Mouse (Mus musculus) liver, embryonic 13.5 days (tissue): ENCODE data around the gene Cd101. TPM values are rescaled to one million over a fixed set of nuclear protein-coding genes. Genes with fewer than 3 reads are reported as not detected.

Source experiments
- ATAC-seq: fragments of 200-750 bp; cut with Nextera tagmentation; 2 replicates; pipeline ENCODE4 v1.8.0; 2017; ENCODE audit warnings: low read depth, mild to moderate bottlenecking, moderate number of reproducible peaks, moderate library complexity
- DNase-seq: peaks from one replicate; pipeline ENCODE4 v3.0.0; 2022
- H3K27ac ChIP-seq: fragments of 300-500 bp; sonication (generic); 2 replicates; pipeline ENCODE4 v1.5.1; 2015; ENCODE audit warnings: moderate library complexity, mild to moderate bottlenecking, inconsistent platforms
- H3K27me3 ChIP-seq: fragments of 300-500 bp; sonication (generic); 2 replicates; pipeline ENCODE4 v1.6.1; 2015; ENCODE audit warnings: mild to moderate bottlenecking, inconsistent platforms
- H3K36me3 ChIP-seq: fragments of 300-500 bp; sonication (generic); 2 replicates; pipeline ENCODE4 v1.6.1; 2015; ENCODE audit warnings: mild to moderate bottlenecking, inconsistent platforms
- H3K4me1 ChIP-seq: fragments of 300-500 bp; sonication (generic); replicated peaks from 2 replicates; pipeline ENCODE4 v1.6.1; 2015; ENCODE audit warnings: inconsistent platforms
- H3K4me2 ChIP-seq: fragments of 300-500 bp; sonication (generic); 2 replicates; pipeline ENCODE4 v1.6.1; 2015; ENCODE audit warnings: inconsistent platforms, mild to moderate bottlenecking, moderate library complexity
- H3K4me3 ChIP-seq: fragments of 300-500 bp; sonication (generic); replicated peaks from 2 replicates; pipeline ENCODE4 v1.5.1; 2015; ENCODE audit warnings: mild to moderate bottlenecking, inconsistent platforms
- H3K9ac ChIP-seq: fragments of 300-500 bp; sonication (generic); 2 replicates; pipeline ENCODE4 v1.6.1; 2015; ENCODE audit warnings: mild to moderate bottlenecking, inconsistent platforms
- H3K9me3 ChIP-seq: fragments of 300-500 bp; sonication (generic); replicated peaks from 2 replicates; pipeline ENCODE4 v1.6.1; 2016; ENCODE audit warnings: inconsistent platforms
- WGBS: fragments of 180-500 bp; shearing (Covaris S2); methylation state at CpG from one replicate; pipeline ENCODE4 v1.1.7; 2015; ENCODE audit not compliant: insufficient replicate concordance; 5-methylcytosine and 5-hydroxymethylcytosine counted together
- polyA plus RNA-seq: library from polyadenylated mRNA; unstranded; fragments of >200 nt; fragmentation: Nextera tagmentation; extraction: Ambion mirVana; gene quantifications from 2 replicates; pipeline ENCODE4 v1.2.1, GENCODE M21; 2015

The Cd101 gene
- 0.03 and 0.05 TPM in 2 replicates for polyA plus RNA-seq

DNA sequence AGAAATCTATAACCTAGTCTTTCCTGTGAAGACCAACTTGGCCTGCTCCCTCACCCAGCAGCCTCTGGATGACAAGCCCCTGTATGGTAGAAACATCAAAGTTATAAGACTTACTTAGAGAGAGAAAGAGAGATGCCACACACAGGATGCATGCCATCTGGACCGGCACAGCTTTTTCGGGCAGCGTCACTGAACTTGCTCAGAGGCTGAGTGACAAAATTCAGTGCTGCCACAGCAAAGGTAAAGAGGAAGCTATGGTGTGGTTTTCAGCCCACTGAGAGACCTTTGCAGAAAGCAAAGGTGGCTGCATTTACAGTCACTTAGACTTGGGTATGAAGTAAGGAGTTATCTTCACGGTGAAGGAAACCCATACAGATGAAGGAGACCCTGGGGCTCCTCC is at the start of gene Cd101:
TSS of gene Cd101 (minus strand) at position 218 of the 400 bp plus-strand sequence.
- ATAC-seq (no peak), DNase-seq (no peak)
- H3K4me1 ChIP-seq = 0 out of 2 replicates have a peak, but pooled peaks cover 4% of the 10 kb centered on the region
- H3K4me2 ChIP-seq = no peak within 1 kb of the TSS
- WGBS = 62% methylated on average over 4 of the region's 4 CpGs
- H3K27me3 ChIP-seq = no peaks in the 10 kb centered on the region
- no peak within 1 kb of the TSS for H3K4me3 ChIP-seq
- no peak within 1 kb of the TSS for H3K9ac ChIP-seq
- no peak within 1 kb of the TSS for H3K27ac ChIP-seq
- H3K36me3 ChIP-seq = no peaks in the 10 kb centered on the region
- no peaks in the 10 kb centered on the region for H3K9me3 ChIP-seq

DNA sequence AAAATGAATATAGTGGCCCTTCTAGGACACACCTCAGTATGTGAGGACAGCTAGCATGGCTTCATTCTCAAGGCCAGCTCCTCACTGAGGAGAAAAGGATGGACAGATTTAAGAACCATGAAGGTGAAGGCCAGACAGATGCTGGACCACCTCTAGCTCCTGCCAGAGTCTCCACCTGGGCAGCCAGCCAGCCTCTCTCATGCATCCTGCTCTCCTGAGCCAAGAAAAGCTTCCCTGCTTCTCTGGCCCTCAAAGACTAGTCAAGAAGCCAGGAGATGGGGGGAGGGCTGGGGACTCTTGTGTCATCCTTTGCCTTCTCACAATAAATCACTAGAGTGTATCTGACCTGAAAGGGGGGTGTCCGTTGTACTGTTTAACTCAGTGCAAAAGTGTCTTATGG is 49.0 kb upstream of the Cd101 start:
- H3K27me3 ChIP-seq = no peaks in the 10 kb centered on the region
- H3K4me2 ChIP-seq = no peak overlapping the region
- no peak overlapping the region for H3K9ac ChIP-seq
- DNase-seq = no peak
- no peaks in the 10 kb centered on the region for H3K4me1 ChIP-seq
- no peak overlapping the region for H3K27ac ChIP-seq
- no peaks in the 10 kb centered on the region for H3K36me3 ChIP-seq
- H3K4me3 ChIP-seq = no peak overlapping the region
- no peak for ATAC-seq
- no peaks in the 10 kb centered on the region for H3K9me3 ChIP-seq
- WGBS = 61% methylated on average over 1 of the region's 1 CpGs

DNA sequence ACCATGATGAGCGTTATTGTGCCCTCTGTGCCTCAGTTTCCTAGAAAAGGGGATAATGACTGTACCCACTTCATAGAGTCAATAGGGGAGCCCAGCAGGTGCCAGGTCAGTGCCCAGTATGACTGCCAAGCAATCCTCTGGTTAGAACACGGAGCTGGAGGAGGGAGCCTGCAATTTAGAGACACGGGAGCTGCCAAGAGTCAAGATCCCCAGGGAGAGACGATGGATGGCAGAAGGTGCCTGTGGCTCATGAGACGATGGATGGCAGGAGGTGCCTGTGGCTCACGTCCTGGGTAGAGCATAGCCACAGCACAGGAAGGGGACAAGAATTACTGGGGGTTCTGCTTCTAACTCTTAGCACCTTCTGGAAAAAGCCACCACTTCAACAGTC is 48.3 kb upstream of the Cd101 start:
- H3K27me3 ChIP-seq = no peaks in the 10 kb centered on the region
- H3K4me3 ChIP-seq = no peak overlapping the region
- no peak for DNase-seq
- H3K9ac ChIP-seq = no peak overlapping the region
- no peak for ATAC-seq
- WGBS = 70% methylated on average over 6 of the region's 6 CpGs
- no peaks in the 10 kb centered on the region for H3K36me3 ChIP-seq
- no peaks in the 10 kb centered on the region for H3K9me3 ChIP-seq
- H3K4me1 ChIP-seq = no peaks in the 10 kb centered on the region
- no peak overlapping the region for H3K27ac ChIP-seq
- H3K4me2 ChIP-seq = no peak overlapping the region

DNA sequence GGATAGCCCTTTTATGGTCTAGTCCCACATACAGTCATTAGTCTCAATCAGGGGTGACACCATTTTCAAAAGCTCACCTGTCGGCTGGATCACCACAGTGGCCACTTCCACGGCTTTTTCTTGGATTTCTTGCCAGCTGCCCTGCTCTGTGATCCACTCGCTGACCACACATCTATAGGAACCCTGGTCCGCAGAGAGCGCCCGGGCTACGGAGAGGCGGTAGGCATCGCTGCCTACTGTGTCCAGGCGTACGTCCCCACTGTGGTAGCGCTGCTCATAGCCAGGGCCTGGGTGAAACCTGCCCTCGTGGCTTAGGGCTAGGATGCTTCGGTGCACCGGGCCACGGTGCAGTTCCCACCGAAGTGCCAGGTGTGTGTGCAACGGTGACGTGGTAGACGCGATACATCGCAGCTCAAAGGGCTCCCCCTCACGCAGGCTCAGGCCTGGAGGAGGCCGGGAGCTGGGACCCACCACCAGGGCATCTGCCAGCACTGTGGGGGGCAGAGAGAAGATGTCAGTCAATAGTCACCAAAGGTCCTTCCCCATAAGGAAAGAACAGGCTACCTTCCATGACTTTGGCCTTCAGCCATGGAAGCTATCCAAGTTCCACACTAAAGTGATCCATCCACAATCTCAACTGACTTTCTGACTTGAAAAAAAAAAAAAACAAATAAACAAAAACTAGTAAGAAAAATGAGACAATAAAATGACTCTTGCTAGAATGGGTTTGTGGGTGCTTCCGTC is 47.8 kb upstream of the Cd101 start:
- Histone ChIP-seq H3K9ac (no peak overlapping the region), H3K4me1 (no peaks in the 10 kb centered on the region), H3K27me3 (no peaks in the 10 kb centered on the region), H3K27ac (no peak overlapping the region), H3K4me2 (no peak overlapping the region), H3K9me3 (no peaks in the 10 kb centered on the region), H3K4me3 (no peak overlapping the region), H3K36me3 (no peaks in the 10 kb centered on the region)
- no peak for ATAC-seq
- 86% methylated on average over 25 of the region's 25 CpGs for WGBS
- DNase-seq = no peak

DNA sequence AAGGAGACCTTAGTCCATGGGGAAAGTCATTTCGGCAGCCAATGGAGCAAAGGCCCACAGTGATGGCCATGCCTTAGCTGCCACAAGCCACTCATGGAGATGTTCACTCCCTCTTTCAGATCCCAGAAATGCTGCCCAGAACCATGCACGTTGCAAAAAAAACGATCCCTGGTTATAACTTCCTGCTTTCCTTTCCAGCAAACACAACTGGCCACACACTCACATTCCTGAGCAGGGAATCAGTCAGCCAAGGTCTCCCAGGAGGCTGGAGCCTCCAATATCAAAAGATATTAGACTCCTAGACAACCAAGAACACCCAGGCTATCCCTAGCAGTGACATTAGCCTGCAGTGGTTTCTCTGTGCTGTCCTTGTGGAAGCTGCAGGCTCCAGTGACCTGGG is 46.5 kb upstream of the Cd101 start:
- Histone ChIP-seq H3K36me3 (no peaks in the 10 kb centered on the region), H3K27ac (no peak overlapping the region), H3K27me3 (no peaks in the 10 kb centered on the region), H3K9me3 (no peaks in the 10 kb centered on the region), H3K4me1 (no peaks in the 10 kb centered on the region), H3K9ac (no peak overlapping the region), H3K4me2 (no peak overlapping the region), H3K4me3 (no peak overlapping the region)
- 41% methylated on average over 3 of the region's 3 CpGs for WGBS
- ATAC-seq (no peak), DNase-seq (no peak)

DNA sequence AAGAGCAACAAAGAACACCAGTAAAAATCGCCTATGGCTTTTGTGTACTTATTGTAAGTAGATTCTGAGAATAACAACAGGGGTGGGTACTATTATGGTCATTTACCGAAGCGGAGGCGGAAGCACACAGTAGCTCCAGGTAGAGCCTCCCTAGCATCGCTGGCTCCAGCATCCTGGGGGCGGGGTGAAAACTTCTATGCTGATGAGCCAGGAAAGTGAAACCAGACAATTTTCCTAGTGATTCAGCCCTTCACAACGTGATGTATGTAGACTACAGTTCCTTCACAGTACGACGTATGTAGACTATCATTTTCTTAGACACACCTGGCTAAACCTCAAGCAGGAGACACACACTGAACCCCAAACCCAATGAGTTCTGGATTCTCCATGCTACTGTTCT is 44.0 kb upstream of the Cd101 start:
- no peaks in the 10 kb centered on the region for H3K36me3 ChIP-seq
- no peak overlapping the region for H3K4me3 ChIP-seq
- H3K9me3 ChIP-seq = no peaks in the 10 kb centered on the region
- H3K4me2 ChIP-seq = no peak overlapping the region
- ATAC-seq (no peak), DNase-seq (no peak)
- H3K27ac ChIP-seq = no peak overlapping the region
- no peaks in the 10 kb centered on the region for H3K4me1 ChIP-seq
- no peaks in the 10 kb centered on the region for H3K27me3 ChIP-seq
- WGBS = 73% methylated on average over 9 of the region's 9 CpGs
- H3K9ac ChIP-seq = no peak overlapping the region

DNA sequence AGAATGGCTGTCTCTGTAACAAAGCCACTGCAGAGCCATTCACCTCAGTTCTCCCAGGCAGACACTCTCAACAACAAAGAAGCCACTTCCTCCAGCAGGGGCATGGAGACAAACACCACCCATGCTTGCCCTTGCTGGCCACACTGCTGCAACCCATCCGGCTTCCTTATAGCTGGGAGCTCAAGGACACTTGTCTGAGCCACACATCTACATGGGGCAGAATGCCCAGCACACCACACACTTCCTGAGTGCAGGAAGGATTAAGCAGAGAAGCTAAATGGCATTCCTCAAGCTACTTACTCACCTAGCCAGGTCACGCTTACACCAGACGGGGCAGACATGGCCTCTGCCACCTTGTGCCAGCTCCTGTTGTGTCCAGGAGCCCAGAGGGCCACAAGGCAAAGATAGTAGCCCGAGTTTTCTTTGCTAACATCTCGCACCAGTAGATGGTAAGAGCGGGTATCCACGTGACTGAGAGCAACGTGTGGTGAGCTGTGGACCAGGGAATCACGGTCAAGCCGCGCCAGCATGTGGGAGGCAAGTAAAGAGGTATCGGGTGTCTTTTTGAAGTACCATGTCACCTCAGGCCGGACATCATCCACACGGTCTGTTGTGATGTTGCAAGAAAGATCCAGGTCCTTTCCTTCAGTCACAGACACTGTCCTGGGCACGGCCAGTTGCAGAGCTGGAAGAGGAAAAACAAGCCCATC is 43.3 kb upstream of the Cd101 start:
- Histone ChIP-seq H3K27me3 (no peaks in the 10 kb centered on the region), H3K9me3 (no peaks in the 10 kb centered on the region), H3K4me2 (no peak overlapping the region), H3K27ac (no peak overlapping the region), H3K4me3 (no peak overlapping the region), H3K9ac (no peak overlapping the region), H3K4me1 (no peaks in the 10 kb centered on the region), H3K36me3 (no peaks in the 10 kb centered on the region)
- ATAC-seq = no peak
- WGBS = 72% methylated on average over 15 of the region's 15 CpGs
- DNase-seq = no peak

DNA sequence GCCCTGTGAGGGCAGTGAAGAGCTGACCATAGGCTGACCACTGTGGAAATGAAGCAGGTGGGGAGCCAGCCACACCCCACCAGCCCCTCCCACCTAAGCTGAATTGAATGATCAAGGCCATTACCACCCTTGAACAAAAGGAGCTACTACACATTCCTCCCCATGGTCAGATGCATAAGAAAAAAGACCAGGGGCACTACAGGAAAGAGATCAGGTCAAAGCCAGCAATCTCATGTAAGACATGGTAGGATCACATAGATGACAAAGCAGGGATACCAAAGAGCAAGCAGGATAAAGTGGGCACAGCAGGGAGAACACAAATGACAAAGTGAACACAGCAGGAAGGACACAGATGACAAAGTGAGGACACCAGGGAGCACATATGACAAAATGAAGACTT is 42.2 kb upstream of the Cd101 start:
- no peaks in the 10 kb centered on the region for H3K9me3 ChIP-seq
- H3K4me1 ChIP-seq = no peaks in the 10 kb centered on the region
- H3K27ac ChIP-seq = no peak overlapping the region
- ATAC-seq (no peak), DNase-seq (no peak)
- no peak overlapping the region for H3K4me2 ChIP-seq
- H3K27me3 ChIP-seq = no peaks in the 10 kb centered on the region
- no peak overlapping the region for H3K4me3 ChIP-seq
- H3K36me3 ChIP-seq = no peaks in the 10 kb centered on the region
- no peak overlapping the region for H3K9ac ChIP-seq

DNA sequence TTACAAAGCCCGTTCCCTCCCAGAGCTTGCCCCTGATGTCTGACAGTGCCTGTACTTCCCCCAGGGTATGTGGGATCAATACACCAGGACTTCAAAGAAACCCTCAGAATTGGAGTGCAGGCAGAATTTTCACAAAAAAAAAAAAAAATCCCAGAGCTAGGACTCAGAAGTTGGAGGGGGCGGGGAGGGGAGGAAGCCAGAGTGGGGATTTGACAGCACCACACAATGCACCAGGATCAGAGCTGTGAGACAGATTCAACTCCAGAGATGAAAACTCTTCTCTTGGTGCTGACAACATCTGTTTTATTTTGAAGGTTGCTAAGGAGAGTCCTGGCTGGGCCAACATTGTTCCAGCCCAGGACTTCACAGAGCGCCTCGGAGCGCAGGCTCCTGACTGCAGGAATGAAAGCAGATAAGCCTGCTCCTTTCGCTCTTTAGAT is 41.5 kb upstream of the Cd101 start:
- H3K9me3 ChIP-seq = no peaks in the 10 kb centered on the region
- H3K9ac ChIP-seq = no peak overlapping the region
- H3K27me3 ChIP-seq = no peaks in the 10 kb centered on the region
- no peak overlapping the region for H3K4me3 ChIP-seq
- no peaks in the 10 kb centered on the region for H3K4me1 ChIP-seq
- 72% methylated on average over 6 of the region's 6 CpGs for WGBS
- no peaks in the 10 kb centered on the region for H3K36me3 ChIP-seq
- H3K27ac ChIP-seq = no peak overlapping the region
- ATAC-seq (no peak), DNase-seq (no peak)
- no peak overlapping the region for H3K4me2 ChIP-seq

DNA sequence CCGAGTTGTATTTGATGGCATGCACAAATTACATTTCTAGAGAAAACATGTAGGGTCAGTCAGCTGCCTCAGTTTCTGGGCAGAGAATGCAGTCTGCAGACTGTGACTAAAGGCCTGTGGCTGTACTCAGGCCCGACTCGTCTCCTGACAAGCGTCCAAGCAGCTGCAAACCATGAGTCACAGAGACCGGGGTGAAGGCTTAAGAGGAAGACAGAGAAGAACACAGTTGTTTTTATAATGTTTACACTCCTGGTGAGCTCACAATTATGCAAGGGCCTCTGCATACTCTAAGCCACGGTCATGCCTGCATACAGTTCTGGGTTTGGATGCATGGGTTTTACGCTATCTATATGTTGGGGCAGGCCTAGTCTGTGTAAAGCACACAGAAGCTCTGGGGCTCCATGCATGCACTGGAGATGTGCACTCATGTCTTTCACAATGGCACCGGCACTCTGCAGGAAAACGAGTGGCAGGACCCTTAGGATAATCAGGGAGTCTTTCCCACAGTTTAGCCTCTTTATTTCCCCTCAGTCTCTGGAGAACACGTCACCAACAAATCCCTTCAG is 41.0 kb upstream of the Cd101 start:
- H3K36me3 ChIP-seq = no peaks in the 10 kb centered on the region
- ATAC-seq (no peak), DNase-seq (no peak)
- 61% methylated on average over 10 of the region's 10 CpGs for WGBS
- H3K4me3 ChIP-seq = no peak overlapping the region
- H3K4me1 ChIP-seq = no peaks in the 10 kb centered on the region
- no peaks in the 10 kb centered on the region for H3K9me3 ChIP-seq
- H3K4me2 ChIP-seq = no peak overlapping the region
- H3K27me3 ChIP-seq = no peaks in the 10 kb centered on the region
- no peak overlapping the region for H3K9ac ChIP-seq
- no peak overlapping the region for H3K27ac ChIP-seq

DNA sequence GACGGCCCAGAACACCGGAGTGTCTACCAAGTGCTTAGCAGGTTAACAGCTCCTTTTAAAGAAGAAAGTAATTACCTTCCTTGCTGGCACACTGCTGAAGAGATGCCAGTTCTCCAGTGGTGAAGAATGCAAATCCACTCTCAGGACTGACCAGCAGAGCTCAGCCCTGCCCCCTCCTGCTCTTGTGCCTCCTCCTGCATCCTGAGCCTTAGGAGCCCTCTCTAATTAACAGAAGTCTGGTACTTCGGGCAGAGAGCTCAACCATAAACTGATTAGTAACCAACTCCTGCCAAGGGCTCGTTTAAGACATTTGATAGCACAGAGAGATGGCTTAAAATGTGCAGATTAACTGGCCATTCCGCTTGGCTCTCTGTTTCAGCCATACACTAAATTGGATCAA is 39.3 kb upstream of the Cd101 start:
- no peaks in the 10 kb centered on the region for H3K27me3 ChIP-seq
- WGBS = 47% methylated on average over 5 of the region's 5 CpGs
- H3K9me3 ChIP-seq = no peaks in the 10 kb centered on the region
- ATAC-seq (no peak), DNase-seq (no peak)
- no peaks in the 10 kb centered on the region for H3K36me3 ChIP-seq
- no peak overlapping the region for H3K4me3 ChIP-seq
- H3K4me2 ChIP-seq = no peak overlapping the region
- no peaks in the 10 kb centered on the region for H3K4me1 ChIP-seq
- H3K27ac ChIP-seq = no peak overlapping the region
- H3K9ac ChIP-seq = no peak overlapping the region

DNA sequence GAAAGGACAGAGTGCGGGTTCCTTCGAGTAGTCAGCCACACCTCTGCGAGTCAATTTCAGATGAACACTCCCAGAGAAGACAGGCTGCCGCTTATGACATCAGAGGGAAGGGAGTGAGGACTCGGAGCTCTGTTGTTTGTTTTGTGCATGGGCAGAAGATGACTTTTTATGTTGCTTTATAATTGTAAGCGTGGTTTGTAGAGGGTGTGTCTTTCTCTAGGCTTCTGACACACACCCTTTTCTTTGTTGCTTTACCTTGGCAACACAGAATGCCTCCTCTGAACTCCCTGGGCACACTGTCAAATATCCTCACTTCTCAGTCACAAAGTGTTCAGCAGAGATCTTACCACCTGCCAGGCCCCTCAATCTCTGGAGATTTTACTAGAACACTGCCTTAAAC is 36.8 kb upstream of the Cd101 start:
- no peak overlapping the region for H3K4me2 ChIP-seq
- 67% methylated on average over 6 of the region's 6 CpGs for WGBS

More for the DNA sequence above, 36.8 kb upstream of the Cd101 start:
- ATAC-seq = no peak
- Histone ChIP-seq H3K4me3 (no peak overlapping the region), H3K9ac (no peak overlapping the region), H3K27ac (no peak overlapping the region), H3K9me3 (no peaks in the 10 kb centered on the region), H3K36me3 (no peaks in the 10 kb centered on the region), H3K27me3 (no peaks in the 10 kb centered on the region), H3K4me1 (no peaks in the 10 kb centered on the region)
- no peak for DNase-seq
